Mouse (Mus musculus): ENCODE measurements around the gene Ptpn6. TPM values are rescaled to one million over a fixed set of nuclear protein-coding genes. Genes with fewer than 3 reads are reported as not detected.

Ptpn6 gene
- total and polyA plus RNA-seq, 3 experiments, result 91.9 to 184 TPM; not detected in 1

- Histone ChIP-seq H3K9me3 (replicated peaks; ENCODE audit: insufficient read depth, low read length) (no peaks in the 10 kb centered on the region), H3K27me3 (ENCODE audit: control insufficient read depth in 1 of 2, insufficient read depth in 2 of 2, low read length in 2 of 2) (no peaks in the 10 kb centered on the region), H3K27ac (ENCODE audit: control insufficient read depth, low read depth, low read length) (peak overlapping the region; percentile 24; the same call in 1 of the 2 replicates), H3K9ac (ENCODE audit: control insufficient read depth, low read depth, low read length, poor library complexity, severe bottlenecking) (peak overlapping the region; percentile 71), H3K4me1 (ENCODE audit: control insufficient read depth in 1 of 2, insufficient read depth in 2 of 2, low read length in 2 of 2) (peaks cover 2 to 32% of the 10 kb centered on the region in 2 experiments; a peak in 3 of 4 replicates), H3K36me3 (ENCODE audit: control insufficient read depth in 1 of 2, insufficient read depth in 2 of 2, low read length in 2 of 2) (peaks cover 0 to 2% of the 10 kb centered on the region in 2 experiments; a peak in 1 of 4 replicates), H3K4me3 (ENCODE audit: control insufficient read depth in 1 of 2, insufficient read depth in 1 of 2, low read depth in 2 of 2, low read length in 2 of 2) (peak overlapping the region; percentile 31 to 40; a peak in 3 of 4 replicates), H3K79me2 (ENCODE audit: control insufficient read depth, insufficient read depth, low read length, poor library complexity) (peaks cover 14% of the 10 kb centered on the region)
- peak; percentile 94 for DNase-seq (ENCODE audit: low read depth, low spot score)
- TF ChIP-seq CHD2 (IDR thresholded peaks at IDR 0.05; ENCODE audit: low read length), result no peak
- TF ChIP-seq GATA1 (IDR thresholded peaks at IDR 0.05; ENCODE audit: low read depth, low read length), result no peak
- TF ChIP-seq USF2 (IDR thresholded peaks at IDR 0.05; ENCODE audit: borderline replicate concordance in 1 of 2, insufficient read depth in 1 of 2, low read depth in 1 of 2, low read length in 2 of 2), result no peak
- TF ChIP-seq RCOR1 (IDR thresholded peaks at IDR 0.05; ENCODE audit: low read depth, low read length), result no peak
- TF ChIP-seq TBP (IDR thresholded peaks at IDR 0.05; ENCODE audit: low read depth, low read length), result 0 out of 2 replicates have a peak, but pooled peaks have one; percentile 54
- TF ChIP-seq ELF1 (IDR thresholded peaks at IDR 0.05; ENCODE audit: low read depth, low read length), result peak; percentile 16; the same call in 1 of the 2 replicates
- 0 out of 2 replicates have a peak, but pooled peaks have one; percentile 26 for TF ChIP-seq TCF12 (IDR thresholded peaks at IDR 0.05; ENCODE audit: low read depth, low read length)
- TF ChIP-seq MYC (IDR thresholded peaks at IDR 0.05; ENCODE audit: low read depth, low read length), result 0 out of 2 replicates have a peak, but pooled peaks have one; percentile 20
- peak; percentile 95 for TF ChIP-seq RAD21 (IDR thresholded peaks at IDR 0.05; ENCODE audit: low read depth, low read length)
- TF ChIP-seq MAZ (IDR thresholded peaks at IDR 0.05; ENCODE audit: low read depth, low read length), result peak; percentile 61; the same call in 1 of the 2 replicates
- no peak for TF ChIP-seq UBTF (IDR thresholded peaks at IDR 0.05; ENCODE audit: borderline replicate concordance, insufficient read depth, low read depth, low read length)
- TF ChIP-seq EP300 (IDR thresholded peaks at IDR 0.05; ENCODE audit: low read depth in 1 of 2, low read length in 2 of 2), result no peak
- peak; percentile 73; the same call in 1 of the 2 replicates for TF ChIP-seq SIN3A (IDR thresholded peaks at IDR 0.05; ENCODE audit: low read length)
- no peak for TF ChIP-seq JUND (IDR thresholded peaks at IDR 0.05; ENCODE audit: low read depth, low read length)
- TF ChIP-seq MAX (IDR thresholded peaks at IDR 0.05; ENCODE audit: low read length), result no peak
- TF ChIP-seq ZC3H11A (IDR thresholded peaks at IDR 0.05; ENCODE audit: low read depth, low read length), result peak; percentile 56
- no peak for TF ChIP-seq ETS1 (IDR thresholded peaks at IDR 0.05; ENCODE audit: low read depth, low read length)
- peak; percentile 92 to 95 (median 94) for TF ChIP-seq CTCF (IDR thresholded peaks at IDR 0.05 in 2 of 3, conservative IDR thresholded peaks at IDR 0.05 in 1 of 3; ENCODE audit: control insufficient read depth in 1 of 3, insufficient read depth in 1 of 3, low read depth in 2 of 3, low read length in 3 of 3, poor library complexity in 1 of 3, severe bottlenecking in 1 of 3)
- peak; percentile 75 for TF ChIP-seq HCFC1 (IDR thresholded peaks at IDR 0.05; ENCODE audit: low read depth, low read length)
- no peak for TF ChIP-seq ZMIZ1 (IDR thresholded peaks at IDR 0.05; ENCODE audit: low read depth, low read length)
- TF ChIP-seq POLR2A (IDR thresholded peaks at IDR 0.05; ENCODE audit: control insufficient read depth in 1 of 2, insufficient read depth in 1 of 2, low read depth in 1 of 2, low read length in 2 of 2, poor library complexity in 1 of 2), result peak in 1 of 2 experiments; percentile 51; a peak in 2 of 4 replicates
- no peak for TF ChIP-seq E2F4 (IDR thresholded peaks at IDR 0.05; ENCODE audit: borderline replicate concordance, low read depth, low read length)
- TF ChIP-seq ZNF384 (IDR thresholded peaks at IDR 0.05; ENCODE audit: low read depth, low read length), result no peak
- no peak for TF ChIP-seq POLR2AphosphoS5 (IDR thresholded peaks at IDR 0.05; ENCODE audit: borderline replicate concordance, low read depth, low read length)
- no peak for TF ChIP-seq CHD1 (IDR thresholded peaks at IDR 0.05; ENCODE audit: low read depth, low read length)
- TF ChIP-seq SMC3 (IDR thresholded peaks at IDR 0.05; ENCODE audit: low read depth, low read length), result peak; percentile 80
- no peak for TF ChIP-seq MYB (IDR thresholded peaks at IDR 0.05; ENCODE audit: low read depth, low read length)
- TF ChIP-seq NRF1 (IDR thresholded peaks at IDR 0.05; ENCODE audit: insufficient read depth, low read depth, low read length, poor library complexity, severe bottlenecking), result no peak
- no peak; the same call in 1 of the 2 replicates for TF ChIP-seq POLR2AphosphoS2 (IDR thresholded peaks at IDR 0.05; ENCODE audit: low read length)
Observed at GRCm38 (mm10) chr6:124759259-124759658, 20.7 kb upstream of the Ptpn6 start.
